ENCODE assay signal across 24 mouse cellular contexts in the genomic region with DNA sequence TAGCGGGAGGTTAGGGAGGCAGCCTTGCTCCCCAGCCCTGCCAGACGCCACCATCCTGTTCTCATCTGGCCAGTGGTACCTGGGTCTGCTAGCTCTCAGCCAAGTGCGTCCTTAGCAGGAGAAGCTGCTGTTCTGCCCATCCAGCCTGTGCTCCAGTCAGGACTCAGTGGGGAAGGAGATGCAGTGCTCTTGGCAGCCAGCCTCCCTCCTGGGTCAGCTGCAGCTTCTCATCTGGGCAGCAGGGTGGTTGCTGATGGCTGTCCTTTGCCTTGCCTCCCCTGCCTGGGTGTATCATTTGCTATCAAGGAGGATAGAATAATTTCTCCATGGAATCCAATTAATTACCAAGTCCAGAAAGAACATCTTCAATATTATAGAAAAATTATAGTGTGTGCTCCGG.
DNase-seq lines count a peak whose midpoint lies in the region; ATAC-seq and TF ChIP-seq lines count a peak whose summit lies in the region.
"Had no signal": no experiment of that assay in that cellular context is flagged by ENCODE, and none has a peak within 500 bp of the region (broad histone marks: within the 10 kb centered on the region; RNA-seq: fewer than 3 reads in every experiment).

No protein-coding gene starts in this region.

- no peaks in the 10 kb centered on the region for H3K36me3 ChIP-seq in hindbrain, embryonic 14.5 days (replicated peaks; ENCODE audit: control insufficient read depth, insufficient read depth)
- no peaks in the 10 kb centered on the region for H3K36me3 ChIP-seq in hindbrain, embryonic 11.5 days (ENCODE audit: control insufficient read depth, insufficient read depth, low read length)
- no peaks in the 10 kb centered on the region for H3K36me3 ChIP-seq in midbrain, embryonic 16.5 days (ENCODE audit: control insufficient read depth, insufficient read depth, low read length)
- H3K36me3 ChIP-seq: forebrain, embryonic 10.5 days; heart, embryonic 13.5 days had no signal

- no peaks in the 10 kb centered on the region for H3K27me3 ChIP-seq in hindbrain, embryonic 14.5 days (ENCODE audit: control insufficient read depth, insufficient read depth, low read length)
- H3K27me3 ChIP-seq in hindbrain, embryonic 11.5 days (ENCODE audit: control insufficient read depth, insufficient read depth, low read length), result no peaks in the 10 kb centered on the region
- no peaks in the 10 kb centered on the region for H3K27me3 ChIP-seq in midbrain, embryonic 16.5 days (ENCODE audit: control insufficient read depth, insufficient read depth, low read depth, low read length)
- H3K27me3 ChIP-seq: megakaryocyte, embryonic 14.5 days; Patski had no signal

- no peak overlapping the region for H3K9ac ChIP-seq in hindbrain, embryonic 14.5 days
- no peak overlapping the region for H3K9ac ChIP-seq in hindbrain, embryonic 11.5 days (ENCODE audit: low read depth, low read length)
- 0 out of 2 replicates have a peak overlapping the region, but pooled peaks have one; percentile 8 for H3K9ac ChIP-seq in midbrain, embryonic 16.5 days (ENCODE audit: low read depth, low read length)
- H3K9ac ChIP-seq: forebrain, postnatal 0 days; heart, embryonic 13.5 days; liver, postnatal 0 days had no signal

- no peak for TF ChIP-seq POLR2A in brain, embryonic 14.5 days (IDR thresholded peaks at IDR 0.05; ENCODE audit: borderline replicate concordance, extremely low read depth, insufficient read depth, insufficient read length, poor library complexity, severe bottlenecking)

- 76% methylated on average over 4 of the region's 4 CpGs for WGBS in hindbrain, embryonic 14.5 days
- 79% methylated on average over 4 of the region's 4 CpGs for WGBS in hindbrain, embryonic 11.5 days
- WGBS in midbrain, embryonic 16.5 days, result 71% methylated on average over 4 of the region's 4 CpGs

- no peak for DNase-seq in hindbrain, embryonic 14.5 days (ENCODE audit: low spot score)
- DNase-seq in hindbrain, embryonic 11.5 days (ENCODE audit: low spot score), result no peak
- peak; percentile 10 for DNase-seq in lung, postnatal 10 days
- no peak for DNase-seq in lung, postnatal 36 days
- DNase-seq in brain, embryonic 14.5 days (ENCODE audit: low read depth), result peak; percentile 38
- no peak for DNase-seq in ovary, postnatal 36 days (ENCODE audit: low spot score)
- DNase-seq in gastrocnemius, adult 2 months, result no peak
- DNase-seq: cerebellum, adult 11 months; forebrain, postnatal 0 days; gastrocnemius, postnatal 36 days; heart, adult 2 months; kidney, adult 18-20 months; layer of hippocampus, adult 9-11 months; liver, postnatal 0 days; thymus, postnatal 25 days had no signal

- TF ChIP-seq CTCF in brain, embryonic 14.5 days (IDR thresholded peaks at IDR 0.05; ENCODE audit: borderline replicate concordance, extremely low read depth, insufficient read depth, insufficient read length), result no peak
- TF ChIP-seq CTCF in gastrocnemius, adult 2 months (IDR thresholded peaks at IDR 0.05), result no peak

- 0 out of 2 replicates have a peak overlapping the region, but pooled peaks have one; percentile 23 for H3K27ac ChIP-seq in hindbrain, embryonic 14.5 days
- no peak overlapping the region for H3K27ac ChIP-seq in hindbrain, embryonic 11.5 days (ENCODE audit: low read depth, low read length)
- peak overlapping the region; percentile 41 for H3K27ac ChIP-seq in midbrain, embryonic 16.5 days (ENCODE audit: low read length)
- H3K27ac ChIP-seq in gastrocnemius, adult 2 months, result no peak overlapping the region
- H3K27ac ChIP-seq: forebrain, embryonic 10.5 days; heart, adult 2 months; heart, embryonic 13.5 days; left cerebral cortex, adult 2 months had no signal

- H3K4me2 ChIP-seq in hindbrain, embryonic 14.5 days (replicated peaks), result no peak overlapping the region
- H3K4me2 ChIP-seq in hindbrain, embryonic 11.5 days (replicated peaks; ENCODE audit: low read depth, low read length), result no peak overlapping the region
- H3K4me2 ChIP-seq in midbrain, embryonic 16.5 days (ENCODE audit: low read length), result no peak overlapping the region
- H3K4me2 ChIP-seq: heart, embryonic 13.5 days; liver, embryonic 11.5 days had no signal

- H3K9me3 ChIP-seq in hindbrain, embryonic 14.5 days (ENCODE audit: control insufficient read depth, low read length), result no peaks in the 10 kb centered on the region
- H3K9me3 ChIP-seq in hindbrain, embryonic 11.5 days (ENCODE audit: control insufficient read depth, low read length), result no peaks in the 10 kb centered on the region
- H3K9me3 ChIP-seq in midbrain, embryonic 16.5 days (replicated peaks; ENCODE audit: control insufficient read depth, low read length, poor library complexity, severe bottlenecking), result no peaks in the 10 kb centered on the region
- H3K9me3 ChIP-seq: forebrain, embryonic 10.5 days; heart, embryonic 13.5 days; megakaryocyte, embryonic 14.5 days had no signal

- intact Hi-C loops in gastrocnemius, adult 2 months (cut with DNase I), result no loop called here

- peaks cover 28% of the 10 kb centered on the region for H3K4me1 ChIP-seq in hindbrain, embryonic 14.5 days (replicated peaks; ENCODE audit: control insufficient read depth, insufficient read depth, low read length)
- H3K4me1 ChIP-seq in hindbrain, embryonic 11.5 days (replicated peaks; ENCODE audit: control insufficient read depth, insufficient read depth, low read length), result no peaks in the 10 kb centered on the region; the same call in 1 of the 2 replicates
- peaks cover 27% of the 10 kb centered on the region for H3K4me1 ChIP-seq in midbrain, embryonic 16.5 days (ENCODE audit: control insufficient read depth, insufficient read depth, low read length)

- no peak overlapping the region for H3K4me3 ChIP-seq in hindbrain, embryonic 14.5 days (replicated peaks; ENCODE audit: low read length)
- no peak overlapping the region for H3K4me3 ChIP-seq in hindbrain, embryonic 11.5 days (ENCODE audit: low read depth, low read length)
- H3K4me3 ChIP-seq in midbrain, embryonic 16.5 days (ENCODE audit: low read depth, low read length), result no peak overlapping the region
- H3K4me3 ChIP-seq in gastrocnemius, adult 2 months, result no peak overlapping the region
- H3K4me3 ChIP-seq: forebrain, embryonic 10.5 days; heart, adult 2 months; heart, embryonic 13.5 days; left cerebral cortex, adult 2 months; megakaryocyte, embryonic 14.5 days had no signal

- no peak for ATAC-seq in hindbrain, embryonic 14.5 days (ENCODE audit: low FRiP score)
- ATAC-seq in hindbrain, embryonic 11.5 days (ENCODE audit: low FRiP score), result no peak
- ATAC-seq in midbrain, embryonic 16.5 days, result no peak
- ATAC-seq: CD4-positive, CD25-positive, alpha-beta regulatory T cell, adult 4 months; forebrain, postnatal 0 days; inflammation-experienced regulatory T-cells, adult 6 months; liver, postnatal 0 days; Patski had no signal

Comparison
In these comparisons a context has a peak if more than half of its experiments do, and no peak if none do; other contexts are left out.
1. DNase-seq: peak in lung, postnatal 10 days (single experiment) and brain, embryonic 14.5 days (single experiment); none in hindbrain, embryonic 14.5 days (single experiment), hindbrain, embryonic 11.5 days (single experiment), lung, postnatal 36 days (single experiment), ovary, postnatal 36 days (single experiment) and gastrocnemius, adult 2 months (single experiment).
2. H3K27ac ChIP-seq: peak in hindbrain, embryonic 14.5 days (single experiment) and midbrain, embryonic 16.5 days (single experiment); none in hindbrain, embryonic 11.5 days (single experiment) and gastrocnemius, adult 2 months (single experiment).